Mouse (Mus musculus): ENCODE measurements around the gene Sema4c.

Gene Sema4c

DNA sequence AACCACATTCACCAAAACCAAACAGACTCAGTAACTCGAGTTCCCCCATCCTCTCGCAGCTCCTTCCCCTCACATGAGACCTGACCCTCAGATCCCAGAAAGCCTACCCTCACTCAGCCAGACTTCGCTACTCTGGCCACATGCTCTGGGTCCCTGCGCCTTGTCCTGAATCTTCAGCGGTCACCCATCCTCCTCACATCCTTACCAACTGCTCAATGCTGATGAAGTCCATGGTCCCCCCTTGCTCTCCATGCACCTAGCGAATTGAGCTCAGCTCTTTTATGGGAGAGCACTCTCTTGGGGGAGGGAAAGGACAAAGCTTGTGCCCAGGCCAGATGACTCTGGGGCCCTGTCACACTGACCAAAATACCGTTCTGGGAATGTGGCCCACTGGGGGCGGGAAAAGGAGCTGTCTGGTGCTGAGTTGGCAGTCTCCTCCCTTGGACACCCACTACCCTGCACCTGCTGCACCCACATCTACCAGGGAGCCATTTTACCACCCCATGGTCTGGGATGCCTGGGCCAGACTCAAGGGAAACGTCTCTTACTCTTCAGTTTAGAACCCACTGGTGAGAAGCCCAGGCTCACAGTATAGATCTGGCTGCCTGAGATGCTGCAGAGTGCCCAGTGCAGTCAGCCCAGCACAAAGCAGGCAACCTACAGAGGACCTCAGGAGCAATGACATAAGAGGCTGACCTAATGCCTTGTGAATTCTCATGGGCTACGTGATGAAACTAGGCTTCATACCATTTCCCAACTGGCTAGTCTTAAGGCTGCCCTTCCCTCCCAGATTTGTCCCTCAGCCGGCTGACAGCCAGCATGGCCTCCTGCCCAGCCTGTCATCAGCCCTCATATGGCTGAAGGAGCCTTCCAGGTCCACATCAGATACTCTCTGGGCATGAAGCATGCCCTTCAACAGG is 22.4 kb downstream of the Sema4c start:
- no peak for DNase-seq (ENCODE audit: low read depth, low spot score)

DNA sequence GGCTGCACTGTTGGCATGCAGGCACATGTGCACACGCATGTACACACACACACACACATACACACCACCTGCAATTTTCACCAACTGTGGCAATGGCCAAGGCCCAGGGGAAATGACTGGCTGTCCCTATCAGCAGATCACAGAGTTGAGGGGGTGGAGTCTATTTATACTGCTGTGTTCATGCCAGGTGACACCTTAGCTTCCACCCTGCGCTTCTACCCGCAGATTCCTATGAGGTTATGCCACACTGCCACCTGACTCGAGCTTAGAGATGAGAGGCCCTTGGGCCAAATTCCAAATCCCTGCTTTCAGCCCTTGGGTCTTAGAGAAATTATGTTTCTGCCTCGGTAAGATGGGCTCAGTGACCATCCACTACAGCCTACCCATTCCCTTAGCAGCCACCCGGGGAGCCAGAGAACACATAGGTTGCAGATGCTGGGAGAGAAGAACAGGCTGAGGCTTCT is 23.5 kb downstream of the Sema4c start:
- no peak for DNase-seq (ENCODE audit: low read depth, low spot score)

DNA sequence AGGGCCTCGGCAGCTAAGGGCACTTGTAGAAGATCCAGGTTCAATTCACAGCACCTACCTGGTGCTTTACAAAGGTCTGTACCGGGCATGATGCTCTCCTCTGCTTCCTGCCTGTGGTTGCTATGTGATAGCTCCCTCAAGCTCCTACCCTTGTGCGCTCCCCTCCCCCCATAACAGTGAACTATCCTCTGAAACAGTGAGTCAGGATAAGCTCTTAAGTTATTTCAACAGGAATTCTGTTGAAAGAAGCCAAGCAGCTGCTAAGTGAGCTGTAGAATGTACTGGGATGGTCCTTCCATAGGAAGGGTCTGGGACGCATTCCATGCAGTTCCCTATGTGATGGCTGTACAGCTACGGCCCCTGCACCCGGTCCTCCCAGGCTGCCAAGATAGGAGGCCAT is 24.6 kb downstream of the Sema4c start:
- DNase-seq (ENCODE audit: low read depth, low spot score), result no peak

DNA sequence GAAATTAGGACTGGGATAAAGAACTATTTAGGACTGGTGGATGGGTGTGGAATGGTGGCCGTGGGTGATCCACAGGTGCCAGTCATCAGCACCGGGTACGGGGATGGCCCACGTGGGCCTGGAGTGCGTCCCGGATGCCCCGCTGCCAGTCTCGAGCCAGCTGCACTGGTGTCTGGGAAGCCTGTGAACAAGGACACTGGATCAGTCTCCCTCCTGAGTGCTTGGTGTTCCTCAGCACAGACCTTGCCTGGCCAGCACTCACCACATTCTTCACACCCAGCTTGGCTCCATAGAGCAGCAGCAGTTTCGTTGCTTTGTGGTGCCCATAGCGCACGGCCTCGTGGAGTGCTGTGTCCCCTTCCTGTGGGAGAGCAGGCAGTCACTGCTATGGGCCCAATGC is 26.7 kb downstream of the Sema4c start:
- DNase-seq (ENCODE audit: low read depth, low spot score), result no peak

DNA sequence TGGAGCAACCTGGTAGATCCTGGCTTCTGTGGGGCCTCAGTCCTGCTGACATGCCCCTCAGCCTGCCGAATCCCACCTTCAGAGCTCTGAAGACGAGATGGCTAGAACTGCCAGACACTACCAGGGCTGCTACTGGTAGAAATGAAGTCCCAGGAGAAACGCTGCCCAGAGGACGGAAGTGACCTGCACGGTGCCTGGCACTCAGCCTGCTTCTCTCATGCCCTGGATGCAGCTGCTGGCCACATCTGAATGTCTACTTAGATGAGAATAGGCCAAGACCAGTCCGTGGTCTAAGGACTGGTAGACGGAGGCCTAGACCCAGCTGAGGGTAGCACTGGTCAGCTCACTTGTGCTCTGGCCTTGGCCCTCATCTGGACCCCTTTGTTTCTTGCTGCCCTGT is 27.2 kb downstream of the Sema4c start:
- no peak for DNase-seq (ENCODE audit: low read depth, low spot score)

DNA sequence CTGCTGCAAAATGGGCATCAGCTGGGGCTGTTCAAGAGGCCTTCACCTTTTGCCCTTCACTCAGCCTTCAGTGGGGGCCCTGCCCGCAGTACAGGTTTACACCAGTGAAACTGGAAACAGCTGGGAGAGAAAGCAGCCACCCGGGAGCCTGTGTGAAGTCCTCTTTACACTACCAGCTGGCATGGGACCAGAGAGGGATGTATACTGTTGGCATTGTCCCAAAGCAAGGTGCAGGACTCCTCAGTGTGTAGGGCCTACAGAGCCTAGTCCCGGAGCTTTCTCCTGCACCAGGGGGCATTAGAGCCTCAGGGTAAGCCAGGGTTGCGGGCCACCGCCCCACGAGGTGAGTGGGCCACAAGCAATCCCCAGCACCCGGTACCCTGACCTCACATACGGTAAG is 27.7 kb downstream of the Sema4c start:
- no peak for DNase-seq (ENCODE audit: low read depth, low spot score)

DNA sequence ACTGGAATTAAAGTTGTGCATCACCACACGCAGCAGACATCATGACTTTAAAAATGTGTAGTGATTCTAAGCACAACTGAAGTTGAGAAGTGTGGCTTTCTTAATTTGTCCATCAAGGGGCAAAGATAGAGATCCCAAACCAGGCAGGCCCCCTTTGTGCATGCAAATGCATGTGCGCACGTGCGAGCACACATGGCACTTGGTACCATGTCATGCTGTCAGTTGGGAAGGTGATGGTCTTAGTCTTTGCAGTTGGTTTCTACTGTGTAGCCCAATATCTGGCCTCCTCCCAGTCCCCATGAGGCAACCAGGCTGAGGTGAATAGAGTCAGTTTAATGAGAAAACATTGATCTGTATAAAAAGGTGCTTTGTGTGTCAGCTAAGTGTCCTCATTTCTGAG is 28.3 kb downstream of the Sema4c start:
- DNase-seq (ENCODE audit: low read depth, low spot score), result no peak

DNA sequence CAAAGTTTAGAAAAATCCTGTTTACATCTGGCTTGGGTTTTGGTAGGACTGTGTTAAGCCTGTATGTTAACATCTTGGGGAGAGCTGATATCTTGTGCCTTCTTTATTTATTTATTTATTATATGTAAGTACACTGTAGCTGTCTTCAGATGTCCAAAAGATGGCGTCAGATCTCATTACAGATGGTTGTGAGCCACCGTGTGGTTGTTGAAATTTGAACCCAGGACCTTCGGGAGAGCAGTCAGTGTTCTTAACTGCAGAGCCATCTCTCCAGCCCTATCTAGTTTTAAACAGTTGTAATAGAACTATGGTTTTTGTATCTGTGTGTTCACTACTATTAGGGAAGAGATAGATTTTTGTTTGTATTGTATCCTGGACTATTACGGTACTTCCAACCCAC is 28.9 kb downstream of the Sema4c start:
- DNase-seq (ENCODE audit: low read depth, low spot score), result no peak

DNA sequence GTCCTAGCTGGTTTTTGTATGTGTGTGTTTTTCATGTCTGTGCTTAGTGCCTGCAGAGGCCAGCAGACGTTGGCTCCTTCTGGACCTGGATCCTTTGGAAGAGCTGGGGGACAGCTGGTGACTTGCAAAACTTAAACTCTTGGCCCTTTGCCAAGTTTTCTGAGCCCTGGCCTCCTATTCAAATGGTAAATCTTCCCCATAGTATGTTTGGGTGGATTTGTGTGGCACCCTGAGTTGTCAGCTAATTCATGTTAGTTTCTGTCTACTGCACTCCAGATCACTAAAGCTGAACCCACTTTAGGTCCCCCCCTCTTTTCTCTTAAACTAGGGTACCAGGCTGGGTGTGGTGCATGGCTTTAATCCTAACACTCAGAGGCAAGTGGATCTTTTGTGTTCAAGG is 29.8 kb downstream of the Sema4c start:
- no peak for DNase-seq (ENCODE audit: low read depth, low spot score)

DNA sequence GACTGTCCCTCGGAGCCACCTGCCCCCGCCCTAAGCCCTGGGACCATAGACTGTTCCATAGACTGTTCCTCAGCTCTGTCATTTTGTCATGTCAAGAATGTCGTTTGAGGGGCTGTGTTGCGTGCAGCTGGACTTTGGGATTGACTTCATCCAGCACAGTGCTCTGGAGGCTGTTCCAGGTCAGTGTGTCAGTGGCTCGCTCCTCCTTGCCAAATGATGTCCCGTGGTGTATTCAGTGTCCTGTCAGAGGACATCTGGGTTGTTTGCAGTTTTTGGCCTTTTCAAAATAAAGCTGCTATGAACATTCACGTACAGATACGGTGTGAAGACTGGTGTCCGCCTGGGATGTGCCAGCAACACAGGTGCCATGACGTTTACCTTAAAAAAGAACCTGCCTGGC is 31.2 kb downstream of the Sema4c start:
- no peak for DNase-seq (ENCODE audit: low read depth, low spot score)

DNA sequence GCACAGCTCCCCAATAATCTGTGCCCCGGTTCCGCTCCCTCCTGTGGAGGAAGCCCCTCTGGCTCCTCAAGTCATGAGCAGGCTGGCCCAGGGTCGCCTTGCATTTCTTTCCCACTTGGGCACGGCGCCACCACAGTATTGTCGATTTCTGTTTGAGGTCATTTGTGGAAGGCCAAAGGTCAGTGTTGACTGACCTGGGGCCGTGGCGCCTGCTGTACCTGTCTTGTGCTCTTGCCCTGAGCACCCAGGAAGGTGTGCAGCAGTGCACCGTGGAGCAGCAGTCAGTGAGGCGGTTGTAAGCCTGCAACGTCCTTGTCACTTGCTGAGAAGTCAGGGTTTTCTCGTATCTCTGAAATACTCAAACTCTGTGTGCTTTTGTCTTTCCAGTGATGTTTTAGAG is 32.4 kb downstream of the Sema4c start:
- no peak for DNase-seq (ENCODE audit: low read depth, low spot score)

DNA sequence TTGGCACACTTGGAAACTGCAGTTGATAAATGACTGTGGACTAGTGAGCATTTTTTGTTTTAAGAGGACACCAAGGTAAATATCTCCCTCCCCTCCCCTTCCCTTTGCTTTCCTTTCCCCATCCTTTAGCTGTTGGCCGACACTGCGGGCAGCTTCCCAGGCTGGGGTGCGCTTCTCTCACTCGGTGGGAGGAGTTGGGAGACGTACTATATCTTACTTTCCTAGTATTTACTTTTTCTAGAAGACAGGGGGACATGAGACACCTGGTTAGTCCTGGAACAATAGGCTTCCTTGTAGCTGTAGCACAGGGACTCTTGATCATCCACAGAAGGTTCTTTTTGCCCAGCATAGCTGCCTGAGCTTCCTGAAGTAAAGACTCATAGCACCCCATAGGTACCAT is 34.1 kb downstream of the Sema4c start:
- DNase-seq (ENCODE audit: low read depth, low spot score), result no peak

DNA sequence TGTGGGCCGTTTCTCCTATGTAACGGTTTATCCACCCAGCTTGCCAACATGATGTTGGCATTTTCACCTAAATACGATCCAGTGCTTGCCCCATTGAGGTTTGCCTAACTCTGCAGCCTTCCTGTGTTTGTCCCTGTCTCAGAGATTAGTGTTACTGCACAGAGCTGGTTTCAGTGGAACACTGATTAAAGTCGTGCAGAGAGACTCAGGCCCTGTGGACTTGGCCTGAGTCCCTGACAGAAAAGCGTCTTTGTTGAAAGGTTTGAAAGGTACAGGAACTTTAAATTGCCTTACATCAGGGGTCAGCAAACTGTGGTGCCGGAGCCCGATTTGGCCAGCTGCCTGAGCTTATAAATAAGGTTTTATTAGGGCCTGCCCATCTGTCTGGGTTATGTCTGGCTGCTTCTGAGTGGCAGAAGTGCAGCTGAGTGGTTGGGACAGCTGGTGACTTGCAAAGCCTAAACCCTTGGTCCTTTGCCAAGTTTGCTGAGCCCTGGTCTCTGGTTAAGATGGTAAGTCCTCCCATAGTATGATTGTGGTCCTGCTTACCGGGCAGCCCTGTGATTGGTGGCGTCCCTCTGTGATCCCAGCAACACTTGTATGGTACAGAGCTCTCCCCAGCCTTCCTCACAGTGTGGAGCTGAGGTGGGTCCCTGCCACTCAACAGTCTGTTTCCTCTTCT is 34.7 kb downstream of the Sema4c start:
- DNase-seq (ENCODE audit: low read depth, low spot score), result no peak

DNA sequence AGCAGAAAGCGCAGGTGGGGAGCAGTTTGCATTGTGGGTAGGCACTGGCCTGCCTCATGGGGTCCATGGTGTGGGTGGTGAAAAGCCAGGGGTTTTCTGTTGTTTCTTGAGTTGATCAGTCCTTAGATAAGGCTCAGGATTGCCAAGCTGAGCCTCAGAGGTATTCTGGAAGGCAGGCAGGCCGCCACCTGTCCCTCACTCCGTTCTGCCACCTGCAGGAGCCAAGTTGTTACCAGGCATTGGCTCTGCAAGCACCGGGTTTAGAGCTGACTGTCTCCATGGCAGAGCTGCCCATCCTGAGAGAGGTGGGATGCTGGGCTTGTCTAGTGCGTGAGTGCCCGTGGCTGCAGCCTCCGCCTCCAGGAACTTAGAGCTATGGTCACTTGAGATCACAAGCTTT is 35.9 kb downstream of the Sema4c start:
- DNase-seq (ENCODE audit: low read depth, low spot score), result no peak

DNA sequence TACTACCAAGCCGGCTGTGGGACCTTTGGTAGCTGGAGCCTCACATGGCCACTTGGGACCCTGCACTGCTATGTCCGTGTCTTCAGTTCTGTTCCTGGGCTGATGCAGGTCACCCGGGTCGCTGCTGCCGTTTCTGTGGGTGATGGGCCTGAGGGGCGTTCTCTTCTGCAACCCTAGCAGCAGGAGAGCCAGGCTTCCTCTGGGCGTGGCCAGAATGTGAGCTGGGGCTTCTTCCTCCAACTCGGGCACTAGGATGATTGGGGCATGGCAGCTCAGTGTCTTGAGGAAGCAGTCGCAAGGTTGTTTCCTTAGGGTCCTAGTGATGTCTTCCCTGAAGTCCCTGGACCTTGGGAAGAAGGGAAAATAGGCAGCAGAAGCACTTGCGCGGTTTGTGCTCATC is 38.5 kb downstream of the Sema4c start:
- DNase-seq (ENCODE audit: low read depth, low spot score), result no peak

DNA sequence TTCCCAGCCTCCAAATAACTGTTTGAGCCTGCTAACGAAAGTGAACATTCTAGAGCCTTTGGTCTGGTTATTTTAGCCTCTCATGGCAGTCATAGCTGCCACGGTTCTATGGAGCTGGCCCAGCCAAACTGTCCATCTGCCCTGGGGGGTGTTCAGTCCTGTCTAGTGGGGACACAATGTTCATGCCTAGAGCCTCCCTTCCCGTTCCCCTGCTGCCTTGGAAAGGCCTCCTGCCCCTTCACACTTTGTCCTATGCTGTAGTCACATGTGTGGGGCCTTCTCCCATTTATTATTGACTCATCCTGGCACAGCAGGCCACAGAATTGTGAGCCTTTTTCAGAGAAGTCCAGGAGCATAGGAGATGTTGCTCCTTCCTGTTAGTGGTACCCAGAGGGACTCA is 39.9 kb downstream of the Sema4c start:
- DNase-seq (ENCODE audit: low read depth, low spot score), result no peak

DNA sequence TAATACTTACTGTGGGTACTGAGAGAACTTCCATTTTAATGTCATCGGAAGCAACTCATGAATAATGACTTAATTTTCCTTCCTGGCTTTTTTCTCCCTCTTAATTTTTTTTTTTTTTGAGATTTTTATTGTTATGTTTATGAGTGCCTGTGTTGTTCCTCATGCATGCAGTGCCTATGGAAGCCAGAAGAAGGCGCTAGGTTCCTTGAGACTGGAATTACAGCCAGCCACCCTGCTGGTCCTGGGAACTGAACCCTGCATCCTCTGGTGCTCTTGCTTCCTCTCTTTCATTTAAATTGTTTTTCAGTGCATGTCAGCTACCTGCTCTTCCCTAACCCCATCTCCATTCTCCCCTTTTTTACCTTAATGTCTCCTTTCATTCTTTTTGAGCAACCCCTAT is 44.4 kb downstream of the Sema4c start:
- DNase-seq (ENCODE audit: low read depth, low spot score), result no peak

DNA sequence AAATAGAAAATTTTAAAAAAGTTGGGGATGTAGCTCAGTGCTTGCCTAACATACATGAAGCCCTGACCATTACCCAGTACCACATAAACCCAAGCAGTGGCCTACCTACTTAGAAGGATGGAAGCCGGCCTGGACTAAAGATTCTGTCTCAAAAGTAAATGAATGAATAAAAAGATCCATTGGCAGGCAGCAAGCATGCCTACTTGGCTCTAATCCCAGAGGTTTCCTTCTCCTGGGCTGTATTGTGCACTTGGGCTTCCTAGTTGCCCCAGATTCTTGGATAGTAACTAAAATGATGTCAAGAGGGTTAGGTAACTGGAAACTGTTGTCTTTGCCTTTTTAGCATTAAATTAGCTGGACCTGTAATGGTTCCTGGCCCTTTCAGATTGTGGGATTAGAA is 44.8 kb downstream of the Sema4c start:
- no peak for DNase-seq (ENCODE audit: low read depth, low spot score)

DNA sequence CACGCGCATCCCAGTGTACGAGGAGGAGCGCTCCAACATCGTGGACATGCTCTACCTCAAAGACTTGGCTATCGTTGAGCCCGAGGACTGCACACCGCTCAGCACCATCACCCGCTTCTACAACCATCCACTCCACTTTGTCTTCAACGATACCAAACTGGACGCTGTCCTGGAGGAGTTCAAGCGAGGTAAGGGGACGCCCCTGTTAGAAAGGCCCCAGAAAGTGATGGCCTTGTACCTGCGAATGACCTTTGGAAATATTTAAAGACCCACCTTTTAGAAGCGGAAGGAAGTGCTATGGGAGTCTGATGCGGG is 45.2 kb downstream of the Sema4c start:
- no peak for DNase-seq (ENCODE audit: low read depth, low spot score)

DNA sequence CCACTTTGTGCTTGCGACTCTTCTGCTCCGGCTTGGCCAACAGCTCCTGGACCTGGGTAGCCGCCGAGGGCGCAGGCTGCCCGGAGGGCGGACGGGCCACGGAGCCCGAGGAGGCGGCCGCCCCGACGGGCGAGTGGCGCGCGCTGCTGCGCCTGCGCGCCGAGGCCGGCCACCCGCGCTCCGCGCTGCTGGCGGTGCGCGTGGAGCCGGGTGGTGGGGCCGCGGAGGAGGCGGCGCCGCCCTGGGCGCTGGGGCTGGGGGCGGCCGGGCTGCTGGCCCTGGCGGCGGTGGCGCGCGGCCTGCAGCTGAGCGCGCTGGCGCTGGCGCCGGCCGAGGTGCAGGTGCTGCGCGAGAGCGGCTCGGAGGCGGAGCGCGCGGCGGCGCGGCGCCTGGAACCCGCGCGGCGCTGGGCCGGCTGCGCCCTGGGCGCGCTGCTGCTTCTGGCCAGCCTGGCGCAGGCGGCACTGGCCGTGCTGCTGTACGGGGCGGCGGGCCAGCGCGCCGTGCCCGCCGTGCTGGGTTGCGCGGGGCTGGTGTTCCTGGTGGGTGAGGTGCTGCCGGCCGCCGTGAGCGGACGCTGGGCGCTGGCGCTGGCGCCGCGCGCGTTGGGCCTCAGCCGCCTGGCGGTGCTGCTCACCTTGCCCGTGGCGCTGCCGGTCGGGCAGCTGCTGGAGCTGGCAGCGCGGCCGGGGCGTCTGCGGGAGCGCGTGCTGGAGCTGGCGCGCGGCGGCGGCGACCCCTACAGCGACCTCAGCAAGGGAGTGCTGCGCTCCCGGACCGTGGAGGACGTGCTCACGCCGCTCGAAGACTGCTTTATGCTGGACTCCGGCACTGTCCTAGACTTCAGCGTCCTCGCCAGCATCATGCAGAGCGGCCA is 45.8 kb downstream of the Sema4c start:
- peak; percentile 66 for DNase-seq (ENCODE audit: low read depth, low spot score)

DNA sequence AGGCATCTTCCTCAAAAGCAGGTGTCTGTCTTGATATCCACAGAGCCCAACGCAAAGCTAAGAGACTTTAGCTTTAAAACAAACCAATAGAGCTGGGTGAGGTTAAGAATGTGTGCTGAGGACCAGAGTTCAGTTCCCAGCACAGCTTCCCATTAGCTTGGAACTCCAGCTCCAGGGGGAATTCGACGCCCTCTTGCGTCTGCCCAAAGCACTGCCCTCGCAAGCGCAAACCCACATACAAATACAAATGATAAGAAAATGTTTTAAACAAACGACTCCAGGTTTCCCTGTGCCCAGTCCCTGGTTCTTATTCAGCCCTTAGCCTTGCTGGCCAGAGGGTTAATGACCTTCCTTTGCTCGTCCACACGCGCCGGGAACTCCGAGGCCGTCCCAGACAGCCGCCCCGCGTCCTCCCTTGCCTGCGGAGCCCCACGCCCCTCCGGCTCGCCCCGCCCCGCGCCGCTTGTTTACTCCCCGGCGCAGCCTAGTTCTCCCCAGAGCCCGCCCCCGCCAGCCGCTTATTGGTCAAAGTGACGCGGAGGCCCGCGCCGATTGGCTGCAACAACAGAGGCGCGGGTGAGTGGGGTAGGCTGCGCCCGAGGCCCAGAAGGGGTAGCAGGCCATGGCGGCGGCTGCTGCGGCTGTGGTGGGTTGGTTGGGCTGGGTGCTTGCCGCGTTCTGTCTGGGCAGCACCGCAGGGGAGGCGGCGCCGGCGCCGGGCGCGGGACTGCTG is 46.7 kb downstream of the Sema4c start, which contains the start of gene Cnnm3:
Cnnm3 (plus strand) TSS at position 579 of the 733 bp plus-strand sequence.
- peak; percentile 98 for DNase-seq (ENCODE audit: low read depth, low spot score)
